Mouse (Mus musculus) mouse trophoblast stem cell (cell line): ENCODE results near the gene Ccdc33.

Source experiments
- in situ Hi-C, 2 experiments: fragments of 300-500 bp; cut with MseI, MboI; formaldehyde crosslinking; loops; 2 replicates in 1 of 2; 3 replicates in 1 of 2; pipeline ENCODE4 v1.15.1; 2025

The Ccdc33 gene

DNA sequence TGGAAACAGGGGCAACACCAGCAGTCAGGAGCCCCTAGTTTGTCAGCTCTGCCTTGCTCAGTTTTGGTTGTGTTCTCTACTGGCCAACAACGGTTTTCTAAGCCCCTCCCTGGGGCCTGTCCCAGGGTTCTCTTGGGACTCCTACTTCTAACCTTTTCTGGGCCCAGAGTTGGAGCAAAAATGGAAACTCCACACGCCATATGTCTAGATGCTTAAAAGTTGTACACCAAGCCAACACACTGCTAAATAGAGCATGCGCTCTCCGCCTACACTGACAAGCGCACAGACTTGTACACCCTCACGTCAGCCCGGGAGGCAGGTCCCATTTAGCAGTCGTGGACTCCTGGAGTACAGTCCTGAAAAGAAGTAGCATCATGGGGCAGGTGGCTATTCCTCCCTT lies 133.3 kb downstream of the Ccdc33 start:
- in situ Hi-C loops = no loop called here

DNA sequence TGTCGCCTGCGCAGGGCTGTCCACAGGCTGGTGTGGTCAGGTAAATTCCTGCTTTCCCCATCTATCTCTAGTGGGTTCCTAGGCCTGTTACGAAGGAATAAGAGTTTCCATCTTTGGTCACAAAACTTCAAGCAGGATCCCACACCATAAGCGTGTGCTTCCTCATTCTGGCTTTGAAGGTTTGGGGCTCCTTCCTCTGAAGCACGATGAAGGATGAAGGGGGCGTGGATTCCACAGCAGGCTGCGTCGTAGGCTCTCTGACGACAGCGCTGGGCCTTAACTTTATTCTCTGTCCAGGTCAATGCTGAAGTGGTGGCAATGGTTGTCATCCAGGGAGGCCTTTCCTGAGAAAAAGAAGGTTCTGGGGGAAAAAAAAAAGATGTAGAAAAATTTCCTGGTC lies 138.1 kb downstream of the Ccdc33 start:
- in situ Hi-C loops = no loop called here

DNA sequence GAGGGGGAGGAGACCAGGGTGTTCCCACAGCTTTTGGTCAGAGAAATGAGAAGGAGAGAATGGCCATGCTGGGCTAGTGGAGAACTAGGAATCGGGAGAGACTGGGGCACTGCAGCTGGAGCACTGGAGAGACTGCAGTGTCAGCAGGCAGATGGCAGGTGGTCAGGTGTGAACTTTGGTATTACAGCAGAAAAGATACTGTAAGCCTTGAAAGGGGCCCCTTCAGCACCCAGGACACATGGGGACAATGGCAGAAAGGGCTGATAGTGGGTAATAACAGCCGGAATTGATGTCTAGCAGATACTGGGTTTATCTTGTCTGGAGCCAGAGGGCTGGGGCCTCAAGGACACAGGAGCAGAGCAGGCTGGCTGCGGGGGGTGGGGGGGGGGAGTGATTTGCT lies 139.8 kb downstream of the Ccdc33 start:
- in situ Hi-C loops = no loop called here
